Mouse (Mus musculus): Measurements from ENCODE around the gene Zfand3.

DNA sequence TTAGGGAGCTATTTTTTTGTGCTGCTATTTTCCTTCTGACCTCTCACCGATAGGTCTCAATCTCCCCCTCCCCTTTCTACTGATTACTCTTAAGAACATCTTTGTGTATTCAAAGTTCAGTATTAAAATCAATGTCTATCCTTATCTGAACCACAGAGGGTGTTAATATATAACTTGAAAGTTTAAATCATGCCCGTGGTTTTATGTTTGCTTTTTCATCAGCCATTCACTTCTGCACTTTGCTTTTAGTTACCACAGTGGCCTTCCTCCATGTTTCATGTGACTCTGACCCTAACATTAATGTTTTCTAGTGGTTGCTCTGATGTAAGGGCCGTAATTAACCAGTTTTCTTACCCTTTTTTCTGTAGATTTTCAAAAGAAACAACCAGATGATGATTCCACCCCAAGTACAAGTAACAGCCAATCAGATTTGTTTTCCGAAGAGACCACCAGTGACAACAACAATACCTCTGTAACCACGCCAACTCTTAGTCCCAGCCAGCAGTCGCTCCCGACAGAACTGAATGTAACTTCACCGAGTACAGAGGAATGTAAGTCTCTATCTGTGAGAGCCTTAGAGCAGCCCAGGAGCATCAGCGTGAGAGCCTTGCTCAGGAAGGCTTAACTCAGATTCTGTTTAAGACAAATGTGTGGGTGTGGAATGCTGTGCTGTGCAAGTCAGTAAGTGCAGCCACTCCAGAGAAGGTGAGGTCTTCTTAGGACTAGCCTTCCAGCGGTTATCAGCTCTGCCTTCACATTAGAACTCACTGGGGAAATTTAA lies 130.6 kb downstream of the Zfand3 start:
- no peak for TF ChIP-seq CTCF (IDR thresholded peaks at IDR 0.05; ENCODE audit: borderline replicate concordance, extremely low read depth, insufficient read depth, insufficient read length)
- no peak for TF ChIP-seq POLR2A (IDR thresholded peaks at IDR 0.05; ENCODE audit: borderline replicate concordance, extremely low read depth, insufficient read depth, insufficient read length, poor library complexity, severe bottlenecking)
